Mouse (Mus musculus): ENCODE data around the gene Dlg5.

The Dlg5 gene

DNA sequence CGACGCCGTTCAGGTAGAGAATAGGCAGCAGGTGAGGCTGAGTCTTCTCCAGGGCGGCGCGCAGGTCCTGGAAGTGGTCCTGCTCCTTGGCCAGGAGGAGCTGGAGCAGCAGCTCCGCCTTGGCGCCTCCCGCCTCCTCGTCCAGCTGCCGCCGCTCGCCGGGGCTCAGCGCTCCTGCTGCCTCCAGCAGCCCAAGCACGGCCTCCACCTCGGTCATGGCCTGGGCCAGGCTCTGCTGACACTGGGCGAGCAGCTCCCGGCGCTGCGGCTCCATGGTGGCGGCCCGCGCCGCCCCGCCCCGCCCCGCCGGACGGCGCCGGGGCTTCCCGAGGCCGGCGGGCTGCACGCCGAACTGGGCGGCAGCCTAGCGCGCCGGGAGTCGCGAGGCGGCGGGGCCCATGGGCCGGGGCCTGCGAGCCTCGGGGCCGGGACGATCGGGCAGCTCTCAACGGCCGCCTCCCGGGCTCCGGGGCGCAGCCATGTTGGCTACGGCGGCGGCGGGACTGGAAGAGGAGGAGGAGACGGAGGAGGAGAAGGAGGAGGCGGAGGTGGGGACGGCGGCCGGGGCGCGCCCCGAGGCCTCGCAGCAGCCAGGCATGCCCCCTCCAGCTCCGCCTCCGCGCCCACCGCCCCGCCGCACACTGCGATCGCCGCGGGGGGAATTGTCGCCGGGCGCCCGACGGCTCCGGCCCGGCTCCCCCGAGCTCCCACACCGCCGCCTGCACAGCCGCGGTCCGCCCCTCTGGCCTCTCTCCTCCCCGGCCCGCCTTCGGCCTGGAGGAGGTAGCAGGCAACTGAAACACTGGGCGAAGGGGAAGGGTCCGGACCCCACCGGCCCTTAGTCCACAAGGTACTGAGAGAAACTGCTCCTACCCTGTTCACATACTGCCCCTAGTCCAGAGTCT, at the start of gene Dlg5:
Gene Dlg5, minus strand, starts transcription at position 744 of the 905 bp plus-strand sequence.
- peak; percentile 63 to 64 for DNase-seq

DNA sequence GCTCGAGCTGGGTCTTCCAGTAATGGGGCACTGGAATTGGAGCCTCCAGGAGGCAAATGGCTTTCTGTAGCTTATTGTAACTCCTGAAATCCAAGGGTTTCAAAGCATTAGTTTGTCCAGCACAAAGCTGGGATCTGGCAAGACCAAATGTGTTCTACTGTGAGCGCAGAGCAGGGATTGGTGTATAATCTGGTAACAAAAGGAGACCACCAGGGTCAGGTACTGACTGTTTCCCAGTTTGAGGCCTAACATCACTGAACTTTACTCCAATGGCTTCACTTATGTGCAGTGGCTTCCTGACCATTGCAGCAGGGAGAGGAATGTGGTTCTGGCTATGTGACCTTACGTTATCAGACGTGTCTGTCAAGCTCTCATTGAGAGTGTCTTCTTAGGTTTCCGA, 47.9 kb upstream of the Dlg5 start:
- DNase-seq: no peak

DNA sequence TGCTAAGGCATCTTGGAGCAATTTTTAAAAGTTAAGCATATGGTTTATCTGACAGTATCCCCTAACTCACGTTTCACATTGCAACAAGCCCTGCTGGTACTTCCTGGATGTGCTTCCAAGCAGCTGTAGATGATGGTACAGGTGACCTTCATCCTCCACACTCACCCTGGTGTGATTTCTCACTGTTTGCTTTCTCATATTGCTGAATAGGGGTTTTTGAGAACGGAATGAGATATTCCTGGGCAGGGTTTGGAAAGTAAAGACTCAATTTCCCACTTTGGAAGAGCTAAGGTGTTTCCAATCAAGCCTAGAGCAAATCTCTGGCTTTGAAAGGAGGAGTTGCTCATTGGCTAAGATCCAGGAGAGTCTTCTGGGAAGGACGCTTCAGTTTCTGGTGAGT, 47.2 kb upstream of the Dlg5 start, which contains the start of gene E330034G19Rik:
Gene E330034G19Rik, plus strand, starts transcription at position 301 of the 400 bp plus-strand sequence.
- no peak for DNase-seq

DNA sequence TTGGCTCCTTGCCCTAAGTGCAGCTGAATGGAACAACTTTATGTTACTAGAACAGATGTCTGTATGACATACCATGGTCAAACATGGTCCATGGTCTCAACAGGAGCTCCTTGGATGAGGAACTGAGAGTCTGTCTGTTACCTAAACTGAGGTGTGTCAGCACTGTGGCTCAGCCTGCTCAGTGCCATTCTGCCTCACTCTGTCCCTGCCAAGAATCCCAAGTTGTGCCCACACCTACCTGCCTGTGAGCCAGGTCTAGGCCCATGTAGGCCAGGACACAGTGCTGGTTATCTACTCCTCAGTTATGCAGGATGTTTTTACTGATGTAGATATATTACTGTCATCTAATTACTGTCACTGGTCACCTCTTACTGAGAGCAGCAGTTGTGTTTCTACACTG, 45.0 kb upstream of the Dlg5 start:
- no peak for DNase-seq

DNA sequence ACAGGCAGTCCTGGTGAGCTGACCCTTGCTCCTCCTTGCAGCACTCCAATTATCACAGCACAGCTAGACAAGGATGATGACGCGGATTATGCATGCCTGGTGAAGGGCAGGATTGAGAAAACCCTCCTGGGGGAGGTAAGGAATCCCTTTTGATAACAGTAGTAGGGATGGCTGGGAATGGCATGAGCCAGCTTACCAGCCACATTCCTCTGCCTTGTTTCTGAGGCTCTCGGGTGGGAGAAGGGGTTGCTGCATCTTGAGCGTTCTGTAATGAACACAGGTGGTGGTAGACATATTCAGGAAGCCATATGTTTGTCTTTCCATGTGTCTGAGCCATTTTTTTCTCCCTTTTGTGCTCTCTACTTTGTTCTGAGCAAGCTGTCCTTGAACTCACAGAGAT, 40.4 kb upstream of the Dlg5 start:
- DNase-seq: no peak

DNA sequence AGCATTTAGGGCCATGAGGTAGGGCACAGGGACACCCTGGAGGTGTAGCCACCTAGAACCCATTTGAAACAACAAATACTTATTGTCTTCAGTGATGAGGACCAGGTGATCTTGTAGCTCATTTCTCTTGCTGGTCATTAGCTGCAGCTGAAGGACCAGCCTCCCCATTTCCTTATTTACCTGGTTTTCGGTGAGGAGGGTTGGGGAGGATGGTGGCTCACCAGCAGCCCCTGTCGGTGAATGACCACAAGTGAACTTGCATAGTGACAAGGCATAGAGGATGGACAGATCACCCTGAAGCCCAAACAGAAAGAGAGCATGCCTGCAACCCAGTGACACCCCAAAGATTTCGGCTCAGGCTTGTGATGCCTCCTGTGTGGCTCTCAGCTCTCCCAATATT, 36.6 kb upstream of the Dlg5 start:
- no peak for DNase-seq

DNA sequence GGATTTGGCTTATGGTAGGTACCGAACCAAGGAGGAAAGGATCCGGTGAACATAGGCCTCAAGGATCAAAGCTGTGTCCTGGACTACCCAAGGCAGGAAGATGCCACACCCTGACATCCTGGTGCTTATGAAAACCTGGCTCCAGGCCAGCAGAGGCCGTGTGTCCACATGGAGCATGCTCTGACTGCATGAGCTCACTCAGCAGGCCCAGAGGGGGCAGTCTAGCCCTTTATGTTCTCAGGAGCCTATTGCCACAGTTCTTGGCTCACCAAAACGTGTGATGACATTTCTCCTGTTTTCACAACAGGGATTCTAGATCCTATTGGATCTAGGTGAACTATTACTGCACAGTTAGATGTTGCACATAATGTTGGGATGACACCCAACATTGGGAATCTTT, 35.6 kb upstream of the Dlg5 start:
- DNase-seq: no peak

DNA sequence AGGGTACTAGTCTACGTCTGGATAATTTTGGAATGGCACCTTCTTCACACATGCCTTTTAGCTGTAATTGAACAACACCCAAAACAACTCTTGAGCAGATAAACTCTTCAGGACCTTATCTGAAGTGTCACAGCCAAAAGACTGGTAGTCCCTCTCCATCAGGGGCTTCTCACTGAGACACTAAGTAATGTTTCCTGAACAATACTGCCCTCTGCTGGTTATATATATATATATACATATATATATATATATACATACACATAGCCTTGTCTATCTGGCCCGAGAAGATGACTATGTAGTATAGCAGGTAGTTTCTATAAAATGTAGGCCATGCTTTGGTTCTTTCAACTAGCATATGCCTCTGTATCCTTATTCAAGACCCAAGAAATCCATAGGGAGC, 29.8 kb upstream of the Dlg5 start:
- DNase-seq: no peak

DNA sequence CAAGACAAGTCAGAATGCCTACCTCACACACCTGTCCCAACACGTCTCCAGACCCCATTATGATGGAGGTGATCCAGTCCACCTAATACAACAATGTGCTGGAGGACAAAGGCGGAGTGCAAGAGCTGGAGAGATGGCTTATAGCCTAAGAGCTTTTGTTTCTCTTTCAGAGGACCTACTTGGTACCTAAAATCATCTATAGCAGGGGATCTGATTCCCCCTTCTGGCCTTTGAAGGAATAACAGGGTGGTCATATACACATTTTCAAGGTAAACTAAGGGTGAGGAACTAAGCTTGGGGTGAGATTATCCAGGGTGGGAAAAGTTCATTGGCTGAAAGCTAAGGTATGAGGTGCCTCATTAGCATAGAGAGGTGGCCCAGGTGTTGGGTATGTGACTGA, 27.9 kb upstream of the Dlg5 start:
- peak in 1 of 2 experiments; percentile 10 for DNase-seq

DNA sequence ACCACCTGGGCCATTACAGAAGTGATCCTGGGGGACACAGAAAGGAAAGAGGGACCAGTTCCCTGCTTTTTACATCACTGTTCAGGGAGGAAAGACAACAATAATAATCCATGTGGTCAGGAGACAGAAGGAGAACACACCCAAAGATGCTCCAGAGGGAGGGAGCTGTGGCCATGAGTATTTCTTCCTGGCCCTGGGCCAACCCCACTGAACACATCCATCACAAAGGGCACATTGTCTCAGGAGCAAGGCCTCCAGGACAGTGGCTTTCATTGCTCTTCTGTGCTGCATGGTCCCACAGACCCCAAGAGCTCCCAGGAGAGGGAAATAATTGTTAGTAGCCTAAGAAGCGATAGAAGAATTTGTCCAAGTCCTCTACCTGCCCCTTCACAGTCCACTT, 23.9 kb upstream of the Dlg5 start:
- no peak for DNase-seq

DNA sequence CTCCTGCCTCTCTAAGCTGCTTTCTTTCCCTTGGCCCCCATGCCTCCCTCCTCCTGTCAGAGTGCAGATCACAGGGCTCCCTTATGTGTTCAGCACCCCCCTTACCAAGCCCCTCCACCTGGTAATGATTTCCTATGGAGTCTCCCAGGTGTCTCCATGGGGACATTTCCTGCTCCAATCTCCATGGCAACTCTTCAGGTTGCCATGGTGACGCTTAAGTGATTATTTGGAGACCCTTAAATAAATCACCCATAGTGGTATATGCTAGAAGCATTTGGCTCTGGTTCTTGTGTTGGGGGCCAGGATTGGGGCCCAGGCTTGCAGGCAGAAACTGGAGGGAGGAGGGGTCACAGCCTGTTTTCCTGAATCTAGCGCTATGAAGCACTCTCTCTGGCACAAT, 17.2 kb upstream of the Dlg5 start:
- DNase-seq: no peak

DNA sequence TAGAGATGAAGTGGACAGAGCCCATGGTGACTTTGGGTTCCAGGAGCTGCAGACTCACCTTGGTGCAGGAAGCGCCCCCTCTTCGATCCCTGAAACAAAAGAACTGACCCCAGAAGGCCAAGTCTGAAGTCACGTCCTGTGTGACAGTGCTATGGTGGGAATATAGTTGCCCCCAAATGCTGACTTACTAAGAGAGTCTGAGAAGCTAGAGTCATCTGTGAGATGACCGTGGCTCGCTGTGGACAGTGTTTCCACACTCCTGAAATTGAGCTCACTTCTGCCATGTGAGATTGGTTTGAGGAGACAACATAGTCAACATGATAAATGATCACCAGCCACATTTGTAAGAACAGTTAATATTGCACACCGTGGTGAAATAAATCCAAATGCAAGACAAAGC, 16.7 kb upstream of the Dlg5 start:
- no peak for DNase-seq

DNA sequence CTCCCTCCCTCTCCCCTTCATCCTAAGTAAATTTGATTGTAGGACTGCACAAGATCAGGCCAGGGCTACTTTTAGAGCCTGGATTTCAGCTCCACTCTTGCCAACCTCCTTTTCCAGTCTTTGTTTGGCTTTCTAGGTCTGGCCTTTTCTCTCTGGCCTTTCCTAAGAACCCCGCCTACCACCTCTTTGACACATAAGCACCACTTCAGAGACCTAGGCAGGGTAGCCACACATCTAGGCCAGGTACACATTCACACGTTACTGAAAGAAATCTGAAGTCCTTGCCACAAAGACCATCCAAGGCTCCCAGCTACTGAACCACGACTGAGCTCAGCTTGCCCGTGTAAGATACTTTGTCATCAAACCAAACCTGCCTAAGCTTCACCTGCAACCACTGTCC, 14.7 kb upstream of the Dlg5 start:
- DNase-seq: no peak

DNA sequence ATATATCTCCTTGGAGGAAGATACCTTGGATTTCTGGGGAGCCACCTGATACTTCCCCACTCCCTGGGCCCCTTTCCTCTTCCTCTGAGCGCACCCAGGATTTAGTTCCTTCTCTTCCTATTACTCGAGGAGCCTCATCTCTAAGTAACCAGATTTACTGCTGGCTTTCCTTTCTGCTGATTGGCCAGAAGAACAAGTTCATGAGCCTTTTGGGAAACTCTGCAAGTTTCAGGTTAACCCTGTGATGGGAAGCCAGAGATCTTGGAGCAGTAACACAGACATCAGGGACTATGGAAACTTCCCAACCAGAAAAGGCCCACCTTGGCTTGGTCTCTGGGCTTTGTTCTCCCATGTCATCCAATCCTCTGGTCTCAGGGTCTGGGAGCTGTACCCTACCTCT, 10.2 kb upstream of the Dlg5 start:
- DNase-seq: no peak

DNA sequence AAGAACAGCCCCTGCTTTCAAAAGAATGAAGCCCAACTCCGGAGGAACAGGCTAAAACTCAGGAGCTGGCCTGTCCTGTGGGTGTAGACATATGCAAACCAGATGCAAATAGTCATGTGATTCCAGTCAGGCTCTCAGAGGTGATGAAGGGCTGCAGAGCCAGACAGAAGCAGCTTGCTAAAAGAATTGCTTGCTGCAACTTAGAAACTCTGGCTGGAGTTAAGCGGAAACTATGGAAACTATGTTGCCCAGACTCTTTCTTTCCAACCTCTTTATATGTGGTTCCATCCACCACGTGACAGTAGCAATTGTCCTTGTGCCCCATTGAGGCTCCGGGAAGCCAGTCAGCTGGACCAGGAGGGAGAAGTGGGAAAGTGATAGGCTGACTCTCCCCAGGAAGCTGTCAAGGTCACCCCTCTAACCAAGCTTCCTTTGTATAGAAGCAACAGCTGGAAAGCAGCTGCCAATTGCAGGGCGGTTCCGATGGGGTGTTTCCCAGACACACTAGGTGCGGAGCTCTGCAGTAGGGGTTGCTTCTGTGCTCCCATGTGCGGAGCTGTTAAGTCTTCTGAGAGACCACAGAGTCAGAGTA, 8.0 kb upstream of the Dlg5 start:
- no peak for DNase-seq

DNA sequence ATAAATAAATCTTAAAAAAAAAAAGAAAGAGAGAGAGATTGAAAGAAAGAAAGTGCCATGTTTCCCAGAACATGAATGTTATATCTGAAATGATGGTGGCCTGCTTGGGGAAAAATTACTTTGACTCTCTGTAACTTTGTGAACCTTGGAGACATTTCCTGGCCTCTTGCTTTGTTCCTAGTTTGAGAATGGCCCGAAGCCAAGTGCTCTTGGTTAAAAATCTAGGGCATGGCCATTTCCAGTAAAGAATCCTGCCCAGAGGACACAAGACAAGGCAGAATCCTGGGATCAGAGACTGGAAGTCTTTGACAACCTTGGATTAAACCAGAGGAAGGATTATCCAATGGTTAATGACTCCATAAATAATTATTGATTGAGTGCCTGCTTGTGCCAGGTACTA, 5.6 kb upstream of the Dlg5 start:
- DNase-seq: no peak

DNA sequence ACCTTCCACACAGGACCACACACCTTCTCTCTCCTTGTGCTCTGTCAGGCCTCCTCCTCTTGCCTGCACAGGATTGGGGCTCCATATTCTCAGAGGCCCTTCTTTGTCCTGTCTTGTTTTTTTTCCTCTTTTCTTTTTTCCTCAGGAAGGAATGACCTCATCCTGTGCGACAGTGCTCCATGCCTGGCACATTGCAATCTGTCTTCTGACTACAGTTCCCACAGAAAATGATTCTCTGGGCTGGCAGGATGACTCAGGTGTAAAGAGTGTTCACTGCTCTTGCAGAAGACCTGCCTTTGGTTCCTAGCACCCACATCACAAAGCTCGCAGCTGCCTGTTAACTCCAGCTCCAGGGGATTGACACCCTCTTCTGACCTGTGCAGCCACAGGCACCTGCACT, 4.2 kb upstream of the Dlg5 start:
- no peak for DNase-seq

DNA sequence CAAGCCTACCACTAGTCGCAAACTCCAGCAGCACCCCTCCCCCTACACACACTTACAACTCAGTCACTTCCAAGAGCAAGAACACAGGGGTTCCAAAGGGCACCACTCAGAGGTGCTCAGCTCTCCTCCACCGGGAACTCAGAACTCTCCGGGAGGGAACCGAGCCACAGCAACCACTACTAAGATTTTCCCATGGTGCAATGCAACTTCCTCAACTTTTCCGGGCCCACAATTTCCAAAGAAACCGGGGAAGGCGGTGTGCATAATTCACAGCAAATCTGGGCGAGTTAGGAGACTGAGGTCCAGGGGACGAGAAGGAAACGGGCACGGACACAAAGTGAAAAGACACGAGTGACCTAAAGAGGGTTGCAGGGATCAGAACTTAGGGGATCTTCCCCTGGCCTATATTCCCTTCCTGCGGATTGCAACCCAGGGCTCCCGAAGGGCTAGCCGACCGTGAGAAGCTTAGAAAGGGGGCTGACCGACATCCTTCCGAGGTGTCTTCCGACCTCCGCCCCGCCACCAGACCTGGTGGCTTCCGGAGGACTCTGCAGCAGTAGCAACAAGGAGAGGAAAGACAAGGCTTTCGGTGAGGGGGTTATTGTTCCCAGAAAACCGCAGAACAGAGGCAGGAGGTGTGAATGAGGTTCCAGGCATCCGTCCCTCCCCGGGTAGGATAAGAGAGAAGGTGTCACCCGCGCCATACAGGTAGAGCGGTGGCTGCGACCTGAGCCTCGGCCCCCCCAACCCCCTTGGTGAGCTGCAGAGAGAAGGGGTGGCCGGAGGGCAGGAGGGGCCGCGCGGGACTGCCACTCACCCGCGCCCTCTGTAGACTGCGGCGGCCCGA, 1.2 kb downstream of the Dlg5 start:
- DNase-seq: peak; percentile 9 to 20

DNA sequence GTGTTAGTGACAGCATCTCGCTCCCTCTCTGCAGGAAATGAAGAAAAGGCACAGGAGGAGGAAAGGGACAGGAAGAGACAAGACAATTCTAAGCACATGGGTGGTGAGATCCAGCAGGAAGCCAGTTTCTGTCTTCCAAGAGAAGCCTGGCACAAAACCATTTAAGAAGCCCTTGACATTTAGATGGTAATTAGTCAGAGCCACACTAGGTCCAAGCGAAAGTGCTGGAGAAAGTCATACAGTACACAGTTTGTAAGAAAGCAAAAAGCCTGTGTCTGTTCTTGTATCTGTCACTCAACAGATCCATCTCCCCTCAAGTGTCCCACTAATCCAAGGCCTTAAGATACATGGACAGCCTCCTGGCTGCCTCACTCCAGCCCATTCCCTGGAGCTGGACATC, 3.7 kb downstream of the Dlg5 start:
- no peak for DNase-seq

DNA sequence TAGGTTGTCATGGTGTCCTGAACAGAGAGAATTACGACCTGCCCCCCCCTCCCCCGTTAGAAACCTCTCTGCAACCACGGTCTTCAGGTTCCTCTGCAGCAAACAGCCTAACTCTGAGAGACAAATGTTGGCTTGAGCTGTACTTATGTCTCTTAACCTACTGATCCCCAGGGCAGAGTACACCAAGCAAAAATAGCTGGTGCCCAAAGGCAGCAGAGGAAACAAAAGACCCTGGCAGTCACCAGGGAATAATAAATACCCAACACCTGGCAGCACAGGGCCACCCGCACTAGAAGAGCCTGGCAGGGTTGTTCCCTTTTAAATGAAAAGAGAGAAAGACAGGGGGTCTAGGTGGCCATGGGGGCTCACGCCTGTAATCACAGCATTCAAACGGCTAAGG, 4.9 kb downstream of the Dlg5 start:
- DNase-seq: no peak

DNA sequence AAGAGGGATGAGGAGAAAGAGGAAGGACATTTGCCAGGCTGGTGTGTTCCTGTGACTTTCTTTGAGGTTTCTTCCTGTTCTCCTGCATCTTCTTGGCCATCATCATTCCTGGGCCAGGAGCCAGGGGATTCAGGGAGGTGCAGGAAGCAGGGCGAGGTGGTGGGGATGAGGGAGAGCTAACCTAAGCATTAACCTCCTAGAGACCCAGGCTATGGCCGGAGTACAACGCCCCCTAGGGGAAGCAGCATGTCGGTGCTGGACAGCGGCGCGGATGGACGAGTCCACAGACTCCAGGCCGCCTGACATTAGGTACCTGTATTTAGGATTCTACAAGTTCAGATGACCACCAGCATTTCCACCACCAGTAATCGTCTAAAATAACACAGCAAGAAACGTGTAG, 6.1 kb downstream of the Dlg5 start:
- peak in 1 of 2 experiments; percentile 14 for DNase-seq

DNA sequence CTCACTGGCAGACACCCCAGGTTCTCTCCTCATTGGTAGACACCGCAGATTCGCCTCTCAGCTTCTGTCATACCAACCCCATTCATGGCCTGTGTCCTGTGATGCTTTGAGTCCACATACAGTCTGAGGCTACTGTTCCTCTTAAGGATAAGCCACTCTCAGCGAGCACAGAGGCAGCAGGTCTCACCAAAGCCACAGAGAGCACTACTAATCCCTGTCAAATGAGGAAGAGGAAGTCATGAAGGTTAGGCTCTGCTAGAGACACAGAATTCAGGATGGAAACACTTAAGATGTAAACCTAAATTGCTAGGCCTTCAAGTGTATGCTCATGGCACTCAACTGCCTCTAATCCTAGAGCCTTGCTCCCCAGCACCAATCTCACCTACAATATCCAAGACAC, 9.8 kb downstream of the Dlg5 start:
- no peak for DNase-seq

DNA sequence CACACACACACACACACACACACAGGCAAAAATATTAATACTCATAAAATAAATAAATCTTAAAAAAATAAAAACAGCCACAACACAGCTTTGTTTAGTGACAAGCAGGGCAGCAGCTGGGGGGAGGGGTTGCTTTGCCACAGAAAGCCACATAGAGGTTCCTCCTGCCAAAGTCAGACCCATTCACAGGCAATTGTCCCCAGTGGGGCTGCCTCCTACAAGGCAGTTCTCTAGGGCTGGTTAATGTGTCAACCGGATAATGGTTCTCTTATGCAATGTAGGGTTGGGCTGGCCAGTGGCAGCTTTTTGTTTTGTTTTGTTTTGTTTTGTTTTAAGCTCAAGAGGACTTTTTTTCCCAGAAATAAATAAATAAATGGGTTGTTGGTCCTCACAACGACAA, 11.3 kb downstream of the Dlg5 start:
- no peak for DNase-seq
